Mouse (Mus musculus): ENCODE data around the gene Krtap5-3.
"Not testable (repeated sequence)": the region's sequence is repeated elsewhere in the genome, so short reads cannot be mapped to it uniquely, and the experiment has no call there.

The Krtap5-3 gene

DNA sequence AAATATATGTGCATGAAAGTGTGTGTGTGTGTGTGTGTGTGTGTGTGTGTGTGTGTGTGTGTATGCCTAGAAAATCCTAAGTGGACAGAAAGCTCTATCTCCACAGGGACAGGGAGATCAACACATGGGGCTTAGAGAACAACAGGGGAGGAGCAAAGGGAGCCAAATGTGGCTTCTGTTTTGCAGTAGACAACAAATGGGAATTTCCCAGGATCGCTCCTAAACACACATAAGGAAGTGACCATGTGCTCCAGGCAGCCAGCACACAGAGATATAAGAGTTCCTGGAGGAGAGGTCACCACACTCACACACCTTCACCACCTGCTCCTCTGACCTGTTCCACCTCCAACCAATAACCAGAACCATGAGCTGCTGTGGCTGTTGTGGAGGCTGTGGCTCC lies at the start of gene Krtap5-3:
TSS of gene Krtap5-3 (plus strand) at position 301 of the 400 bp plus-strand sequence.
- no peak for DNase-seq (ENCODE audit: extremely low spot score, low spot score)

DNA sequence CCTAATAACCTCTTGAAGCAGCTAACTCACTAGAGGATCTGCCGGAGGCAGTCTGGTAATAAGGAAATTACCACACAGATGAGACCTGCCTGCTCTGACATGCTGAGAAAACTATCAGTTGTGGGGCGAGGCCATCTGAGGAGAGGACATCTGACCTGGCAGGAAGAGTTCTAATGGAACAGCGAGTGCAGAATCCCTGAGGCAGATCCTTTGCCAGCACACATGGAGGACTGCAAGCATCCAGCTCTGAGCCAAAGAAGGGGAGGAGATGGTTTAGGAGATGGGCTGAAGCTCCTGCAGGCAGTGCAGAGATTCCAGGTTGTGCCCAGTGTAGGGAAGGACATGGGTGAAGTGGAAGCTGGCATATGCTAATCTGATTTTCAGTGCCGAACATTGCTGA lies 49.0 kb upstream of the Krtap5-3 start:
- no peak for DNase-seq (ENCODE audit: extremely low spot score, low spot score)

DNA sequence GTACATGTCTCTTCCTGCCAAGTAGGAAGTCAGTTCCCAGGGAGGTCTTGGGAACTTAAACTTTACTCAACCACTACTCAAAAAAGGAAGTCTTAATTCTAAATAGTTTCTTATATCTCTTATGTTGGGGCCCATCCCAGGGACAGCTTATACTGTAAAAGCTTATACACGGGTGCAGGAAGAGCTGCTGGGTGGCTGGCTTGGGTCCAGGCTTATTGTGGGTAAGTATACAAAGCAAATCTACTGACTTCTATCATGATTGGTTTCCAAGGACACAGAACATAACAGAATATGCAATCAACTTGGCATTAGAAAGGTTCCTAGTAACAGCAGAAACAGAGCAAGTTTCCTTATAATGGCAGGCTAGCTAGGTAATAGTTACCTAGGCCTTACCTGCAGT lies 45.9 kb upstream of the Krtap5-3 start:
- DNase-seq (ENCODE audit: extremely low spot score, low spot score): no peak

DNA sequence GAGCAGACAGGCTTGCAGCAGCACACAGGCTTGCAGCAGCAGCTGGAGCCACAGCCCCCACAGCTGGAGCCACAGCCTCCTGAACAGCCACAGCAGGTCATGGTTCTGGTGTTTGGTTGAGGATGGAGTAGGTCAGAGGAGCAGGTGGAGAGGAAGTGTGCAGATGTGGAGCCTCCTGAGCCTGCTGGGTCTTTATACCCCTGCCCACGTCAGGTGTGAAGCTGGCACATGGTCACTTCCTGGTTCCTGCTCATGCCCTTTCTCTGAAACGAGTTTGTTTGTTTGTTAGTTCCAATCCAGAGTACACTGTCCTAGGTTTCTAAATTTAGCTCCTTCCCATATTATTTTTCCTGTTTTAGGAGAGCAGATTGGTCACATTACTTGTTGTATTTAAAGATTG lies 44.2 kb upstream of the Krtap5-3 start, which contains the start of gene Gm29735:
TSS of gene Gm29735 (minus strand) at position 101 of the 400 bp plus-strand sequence.
- not testable (repeated sequence) for DNase-seq (ENCODE audit: extremely low spot score, low spot score)

DNA sequence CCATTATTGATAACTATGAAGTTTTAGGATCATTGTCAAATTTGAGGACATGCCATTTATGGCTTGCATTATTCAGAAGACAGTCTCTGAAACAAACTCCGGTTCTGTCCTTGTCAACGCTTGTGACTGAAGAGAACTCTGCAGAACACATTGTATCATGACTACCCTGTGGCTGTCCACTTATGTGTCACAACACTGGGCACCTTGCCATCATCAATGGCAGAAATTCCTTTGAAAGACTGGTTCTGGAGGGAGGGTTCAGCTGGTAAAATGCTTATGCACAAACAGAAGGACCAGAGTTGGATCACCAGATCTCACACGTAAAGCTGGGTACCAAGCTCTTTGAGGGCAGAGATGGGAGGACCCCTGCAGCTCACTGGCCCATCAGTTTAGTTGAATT lies 41.8 kb upstream of the Krtap5-3 start:
- no peak for DNase-seq (ENCODE audit: extremely low spot score, low spot score)

DNA sequence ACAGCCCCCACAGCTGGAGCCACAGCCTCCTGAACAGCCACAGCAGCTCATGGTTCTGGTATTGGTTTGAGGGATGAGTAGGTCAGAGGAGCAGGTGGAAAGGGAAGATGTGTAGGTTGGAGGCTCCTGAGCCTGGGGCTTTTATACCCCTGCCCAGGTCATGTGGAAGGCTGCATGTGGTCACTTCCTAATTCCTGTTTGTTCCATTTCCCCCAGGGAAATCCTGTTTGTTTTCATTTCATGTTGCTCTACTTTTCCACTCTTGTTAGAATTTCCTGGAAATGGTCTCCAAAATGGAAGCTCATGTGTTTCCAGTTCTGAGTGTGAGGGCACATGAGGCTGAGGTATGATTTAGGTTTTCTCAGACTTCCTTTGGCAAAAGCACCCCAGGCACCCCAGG lies 35.5 kb upstream of the Krtap5-3 start, which contains the start of gene Gm4553:
TSS of gene Gm4553 (minus strand) at position 101 of the 400 bp plus-strand sequence.
- DNase-seq (ENCODE audit: extremely low spot score, low spot score): not testable (repeated sequence)

DNA sequence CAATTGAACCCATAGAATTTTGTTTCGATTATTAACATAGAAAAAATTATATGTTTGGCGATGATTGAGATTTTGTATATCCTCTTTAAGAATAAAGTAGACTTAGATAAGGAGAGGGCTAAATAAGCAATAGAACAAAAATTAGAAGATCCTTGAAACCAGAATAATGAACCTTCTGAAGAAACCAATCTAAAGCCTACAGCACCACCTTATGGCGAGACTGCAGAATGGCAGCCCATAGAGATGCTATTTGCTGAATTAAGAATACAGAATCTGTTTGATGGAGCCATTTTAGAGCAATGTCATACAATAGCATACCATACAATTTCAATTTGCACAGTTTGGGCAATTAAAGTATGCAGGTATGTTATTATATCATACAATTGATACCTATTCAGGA lies 31.3 kb upstream of the Krtap5-3 start:
- DNase-seq (ENCODE audit: extremely low spot score, low spot score): no peak

DNA sequence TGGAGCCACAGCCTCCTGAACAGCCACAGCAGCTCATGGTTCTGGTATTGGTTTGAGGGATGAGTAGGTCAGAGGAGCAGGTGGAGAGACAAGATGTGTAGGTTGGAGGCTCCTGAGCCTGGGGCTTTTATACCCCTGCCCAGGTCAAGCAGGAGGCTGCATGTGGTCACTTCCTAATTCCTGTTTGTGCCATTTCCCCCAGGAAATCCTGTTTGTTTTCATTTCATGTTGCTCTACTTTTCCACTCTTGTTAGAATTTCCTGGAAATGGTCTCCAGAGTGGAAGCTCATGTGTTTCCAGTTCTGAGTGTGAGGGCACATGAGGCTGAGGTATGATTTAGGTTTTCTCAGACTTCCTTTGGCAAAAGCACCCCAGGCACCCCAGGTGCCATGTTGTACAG lies 25.3 kb upstream of the Krtap5-3 start, which contains the start of gene Krtap5-2:
TSS of gene Krtap5-2 (minus strand) at position 101 of the 400 bp plus-strand sequence.
- not testable (repeated sequence) for DNase-seq (ENCODE audit: extremely low spot score, low spot score)

DNA sequence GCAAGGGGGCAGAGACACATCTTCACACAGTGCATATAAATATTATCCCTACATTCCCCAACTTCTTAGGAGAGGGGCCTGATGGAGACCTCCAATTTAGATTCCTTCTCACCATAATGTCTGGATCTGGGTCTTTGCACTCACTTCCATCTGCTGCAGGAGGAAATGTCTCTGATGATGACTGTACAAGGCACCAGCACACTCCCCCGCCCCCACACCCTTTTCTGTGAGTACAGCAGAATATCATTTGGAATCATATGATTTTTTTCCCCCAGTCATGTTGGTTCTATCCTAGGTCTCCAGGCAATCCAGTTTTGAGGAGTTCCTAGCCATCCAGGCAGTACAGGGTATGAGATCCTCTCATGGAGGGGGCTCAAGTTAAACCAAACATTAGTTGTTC lies 22.5 kb upstream of the Krtap5-3 start:
- no peak for DNase-seq (ENCODE audit: extremely low spot score, low spot score)

DNA sequence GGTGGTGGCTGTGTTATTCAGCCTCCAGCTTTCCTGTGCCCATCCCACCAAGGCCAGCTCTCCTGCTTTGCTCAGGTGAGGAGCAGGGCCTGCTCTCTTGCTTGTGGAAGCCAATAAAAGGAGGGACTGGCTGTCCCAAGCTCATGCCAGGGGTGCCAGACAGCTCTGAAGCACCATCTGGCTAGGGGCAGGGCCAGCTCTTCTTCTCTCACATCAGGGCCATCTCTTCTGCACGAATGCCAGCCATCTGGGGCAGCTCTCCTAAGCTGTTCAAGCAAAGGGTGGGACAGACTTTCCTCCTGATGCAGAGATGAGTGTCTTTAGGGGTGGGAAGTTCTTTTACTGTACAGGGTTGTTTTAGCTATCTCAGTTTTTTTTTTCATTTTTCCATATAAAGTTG lies 20.1 kb upstream of the Krtap5-3 start:
- DNase-seq (ENCODE audit: extremely low spot score, low spot score): no peak

DNA sequence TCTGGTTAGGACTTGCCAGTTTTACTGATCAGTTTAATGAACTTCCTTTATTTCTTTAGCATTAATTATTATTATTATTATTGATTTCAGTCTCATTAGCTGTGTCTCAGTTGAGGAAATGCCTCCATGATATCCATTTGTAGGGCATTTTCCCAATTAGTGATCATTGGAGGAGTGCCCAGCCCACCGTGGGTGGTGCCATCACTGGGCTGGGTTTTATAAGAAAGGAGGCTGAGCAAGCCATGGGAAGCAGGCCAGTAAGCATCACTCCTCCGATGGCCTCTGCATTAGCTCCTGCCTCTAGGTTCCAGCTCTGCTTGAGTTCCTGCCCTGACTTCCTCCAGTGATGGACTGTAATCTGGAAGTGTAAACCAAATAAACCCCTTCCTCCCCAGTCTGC lies 13.0 kb upstream of the Krtap5-3 start:
- DNase-seq (ENCODE audit: extremely low spot score, low spot score): no peak

DNA sequence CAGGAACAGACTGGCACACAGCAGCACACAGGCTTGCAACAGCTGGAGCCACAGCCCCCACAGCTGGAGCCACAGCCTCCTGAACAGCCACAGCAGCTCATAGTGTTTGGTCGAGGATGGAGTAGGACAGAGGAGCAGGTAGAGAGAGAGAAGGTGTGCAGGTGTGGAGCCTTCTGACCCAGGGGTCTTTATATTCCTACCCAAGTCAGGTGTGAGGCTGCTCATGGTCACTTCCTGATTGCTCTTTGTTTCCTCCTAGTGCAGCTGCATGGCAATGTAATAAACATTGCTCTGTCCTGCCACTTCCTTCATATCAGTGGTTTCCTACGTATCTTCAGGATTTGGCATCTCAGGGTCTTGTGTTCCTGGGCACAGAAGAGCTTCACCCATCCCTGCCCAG lies 10.9 kb upstream of the Krtap5-3 start, which contains the start of gene Gm10153:
TSS of gene Gm10153 (minus strand) at position 101 of the 400 bp plus-strand sequence.
- no peak for DNase-seq (ENCODE audit: extremely low spot score, low spot score)

DNA sequence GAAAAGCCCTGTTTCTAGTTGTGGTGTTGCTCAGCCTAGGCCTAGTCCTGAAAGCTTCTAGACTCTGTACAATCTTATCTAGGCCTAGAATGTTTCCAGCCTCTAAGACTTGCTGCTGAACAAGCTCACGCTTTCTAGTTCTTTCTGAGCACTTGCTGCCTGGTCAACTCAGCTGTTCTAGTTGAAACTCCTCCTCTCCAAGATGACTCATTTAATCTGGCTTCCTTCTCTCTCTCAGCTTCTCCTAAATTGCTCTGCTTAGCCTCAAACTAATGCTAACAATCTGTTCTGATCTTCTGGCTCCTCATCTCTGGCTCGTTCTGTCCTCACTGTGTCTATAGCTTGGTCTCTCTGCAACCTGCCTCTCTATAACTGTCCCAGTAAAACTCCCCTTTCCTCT lies 2.4 kb upstream of the Krtap5-3 start:
- no peak for DNase-seq (ENCODE audit: extremely low spot score, low spot score)

DNA sequence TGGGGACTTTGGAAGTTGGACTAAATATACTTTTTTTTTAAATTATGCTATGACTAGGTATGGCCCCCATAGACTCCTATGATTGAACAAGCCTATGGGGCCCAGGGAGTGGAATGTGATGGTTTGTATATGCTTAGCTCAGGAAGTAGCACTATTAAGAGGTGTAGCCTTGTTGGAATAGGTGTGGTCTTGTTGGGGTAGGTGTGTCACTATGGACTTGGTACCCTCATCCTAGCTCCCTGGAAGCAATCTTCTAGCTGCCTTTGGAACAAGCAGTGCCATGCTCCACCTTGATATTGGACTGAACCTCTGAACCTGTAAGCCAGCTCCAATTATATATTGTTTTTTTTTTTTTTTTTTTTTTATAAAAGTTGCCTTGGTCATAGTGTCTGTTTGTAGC lies 4.3 kb downstream of the Krtap5-3 start:
- no peak for DNase-seq (ENCODE audit: extremely low spot score, low spot score)

DNA sequence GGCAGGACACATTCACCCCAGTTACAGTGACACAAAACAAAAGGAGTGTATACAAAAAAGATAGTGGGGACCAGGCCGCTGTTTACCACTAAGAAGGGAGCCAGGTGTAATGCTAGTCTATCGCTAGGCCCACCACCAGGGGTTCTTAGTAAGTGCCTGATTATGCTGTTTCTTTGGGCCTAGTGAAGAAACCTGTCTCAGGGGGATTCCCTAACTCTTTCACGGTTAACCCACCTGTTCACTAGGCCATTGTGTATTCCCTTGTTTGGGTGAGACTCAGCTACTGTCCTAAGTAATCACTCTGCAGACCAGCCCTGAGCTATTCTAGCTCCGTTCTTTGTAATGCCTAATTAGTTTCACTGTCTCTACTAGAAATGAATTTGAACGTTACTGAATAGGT lies 5.7 kb downstream of the Krtap5-3 start:
- DNase-seq (ENCODE audit: extremely low spot score, low spot score): not testable (repeated sequence)

DNA sequence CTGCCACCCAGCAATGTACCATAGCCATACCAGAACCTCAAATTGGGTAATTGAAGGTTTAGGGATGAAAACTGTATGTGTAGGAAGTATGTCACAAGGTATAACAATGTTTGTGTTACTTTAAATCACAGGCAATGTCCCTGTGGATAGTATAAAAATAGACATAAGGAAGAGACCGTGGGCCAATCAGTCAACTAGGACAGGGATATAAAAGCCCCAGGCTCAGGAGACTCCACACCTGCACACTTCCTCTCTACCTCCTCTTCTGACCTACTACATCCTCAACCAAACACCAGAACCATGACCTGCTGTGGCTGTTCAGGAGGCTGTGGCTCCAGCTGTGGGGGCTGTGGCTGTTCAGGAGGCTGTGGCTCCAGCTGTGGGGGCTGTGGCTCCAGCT lies 10.4 kb downstream of the Krtap5-3 start, which contains the start of gene Gm7579:
TSS of gene Gm7579 (plus strand) at position 301 of the 400 bp plus-strand sequence.
- DNase-seq (ENCODE audit: extremely low spot score, low spot score): no peak

DNA sequence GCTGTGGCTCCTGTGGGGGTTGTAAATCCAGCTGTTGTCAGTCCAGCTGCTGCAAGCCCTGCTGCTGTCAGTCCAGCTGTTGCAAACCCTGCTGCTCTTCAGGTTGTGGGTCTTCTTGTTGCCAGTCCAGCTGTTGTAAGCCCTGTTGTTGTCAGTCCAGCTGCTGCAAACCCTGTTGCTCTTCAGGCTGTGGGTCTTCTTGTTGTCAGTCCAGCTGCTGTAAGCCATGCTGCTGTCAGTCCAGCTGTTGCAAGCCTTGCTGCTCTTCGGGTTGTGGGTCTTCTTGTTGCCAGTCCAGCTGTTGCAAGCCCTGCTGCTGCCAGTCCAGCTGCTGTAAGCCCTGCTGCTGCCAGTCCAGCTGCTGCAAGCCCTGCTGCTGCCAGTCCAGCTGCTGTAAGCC lies 11.0 kb downstream of the Krtap5-3 start:
- DNase-seq (ENCODE audit: extremely low spot score, low spot score): not testable (repeated sequence)

DNA sequence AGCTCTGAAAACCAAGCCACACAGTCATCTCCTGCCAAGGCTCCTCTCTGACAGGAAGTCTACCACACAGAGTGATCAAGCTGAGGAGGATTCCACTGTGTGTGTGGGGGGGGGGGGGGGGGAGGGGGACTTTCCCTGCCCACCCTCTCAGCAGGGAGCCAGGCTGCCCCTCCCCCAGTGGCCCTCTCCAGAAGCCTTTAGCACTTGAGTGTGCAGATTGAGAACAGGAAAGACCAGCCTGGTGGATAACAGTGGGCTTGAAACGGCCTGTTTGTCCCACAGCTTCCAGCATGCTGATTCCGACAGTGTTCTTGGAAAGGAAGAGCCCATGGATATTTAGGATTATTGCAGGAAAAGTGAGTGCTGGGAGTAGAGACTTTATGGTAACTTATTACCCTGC lies 23.4 kb downstream of the Krtap5-3 start:
- DNase-seq (ENCODE audit: extremely low spot score, low spot score): no peak

DNA sequence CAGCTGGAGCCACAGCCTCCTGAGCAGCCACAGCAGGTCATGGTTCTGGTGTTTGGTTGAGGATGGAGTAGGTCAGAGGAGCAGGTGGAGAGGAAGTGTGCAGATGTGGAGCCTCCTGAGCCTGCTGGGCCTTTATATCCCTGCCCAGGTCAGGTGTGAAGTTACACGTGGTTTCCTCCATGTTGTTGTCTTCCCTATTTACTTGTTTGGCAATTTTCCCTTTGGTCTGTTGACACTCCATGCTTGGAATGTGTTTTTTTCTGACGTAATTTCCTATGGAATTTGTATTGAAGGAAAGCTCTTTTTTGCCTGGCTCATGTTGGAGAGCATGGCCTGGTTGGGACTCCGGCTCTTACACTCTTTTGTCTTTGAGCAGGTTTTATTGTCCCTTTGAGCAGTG lies 28.7 kb downstream of the Krtap5-3 start, which contains the start of gene Krtap5-5:
TSS of gene Krtap5-5 (minus strand) at position 101 of the 400 bp plus-strand sequence.
- not testable (repeated sequence) for DNase-seq (ENCODE audit: extremely low spot score, low spot score)

DNA sequence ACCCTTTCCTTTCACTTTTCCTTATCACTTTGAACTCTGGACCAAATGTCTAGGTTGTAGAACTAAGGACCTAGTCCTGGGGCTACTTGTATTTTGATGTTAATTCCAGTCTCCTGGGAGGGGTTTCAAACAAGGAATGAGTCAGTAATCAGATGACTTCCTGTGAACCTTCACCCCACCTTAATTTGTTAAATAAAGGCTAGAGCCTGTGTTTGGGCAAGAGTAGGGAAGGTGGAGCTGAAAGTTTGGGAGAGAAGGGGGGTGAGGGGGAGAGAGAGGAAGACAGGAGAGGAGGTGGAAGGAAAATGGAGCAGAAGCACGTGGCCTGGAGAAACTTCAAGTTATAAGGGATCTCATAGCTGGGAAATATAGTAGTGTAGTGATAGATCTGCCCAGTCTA lies 30.4 kb downstream of the Krtap5-3 start:
- DNase-seq (ENCODE audit: extremely low spot score, low spot score): no peak

DNA sequence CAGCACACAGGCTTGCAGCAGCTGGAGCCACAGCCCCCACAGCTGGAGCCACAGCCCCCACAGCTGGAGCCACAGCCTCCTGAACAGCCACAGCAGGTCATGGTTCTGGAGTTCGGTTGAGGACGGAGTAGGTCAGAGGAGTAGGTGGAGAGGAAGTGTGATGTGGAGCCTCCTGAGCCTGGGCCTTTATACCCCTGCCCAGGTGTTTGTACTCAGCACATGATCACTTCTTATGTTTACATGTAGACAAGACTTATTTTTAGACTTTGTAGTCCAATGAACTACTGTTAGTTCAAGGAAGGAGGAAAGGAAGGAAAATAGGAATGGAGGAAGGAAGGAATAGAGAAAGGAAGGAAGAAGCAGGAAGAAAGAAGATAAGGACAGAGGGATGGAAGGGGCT lies 39.8 kb downstream of the Krtap5-3 start, which contains the start of gene Gm40460:
TSS of gene Gm40460 (minus strand) at position 101 of the 400 bp plus-strand sequence.
- no peak for DNase-seq (ENCODE audit: extremely low spot score, low spot score)

DNA sequence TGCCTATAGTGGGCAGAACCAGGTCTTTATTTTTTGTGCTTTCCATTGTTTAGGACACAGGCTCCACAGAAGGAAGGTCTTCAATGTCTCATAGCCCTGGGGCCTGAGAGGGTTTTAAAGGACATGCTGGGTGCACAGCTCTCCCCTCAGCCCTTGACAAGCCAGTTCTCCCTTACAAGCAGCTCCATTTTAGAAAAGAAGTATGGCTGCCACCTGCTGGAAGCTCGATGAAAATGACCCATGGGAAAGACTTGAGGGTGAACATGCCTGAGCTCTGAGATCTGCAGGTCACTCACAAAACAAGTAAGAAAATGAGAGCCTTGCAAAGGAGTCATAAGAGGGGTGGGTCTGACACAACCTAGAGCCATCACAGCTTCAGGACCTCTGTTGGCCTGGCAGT lies 48.7 kb downstream of the Krtap5-3 start:
- DNase-seq (ENCODE audit: extremely low spot score, low spot score): peak; percentile 21

Measured in neural tube, embryonic 10.5 days (tissue).